Mouse (Mus musculus): ENCODE results near the gene Snx13.

DNA sequence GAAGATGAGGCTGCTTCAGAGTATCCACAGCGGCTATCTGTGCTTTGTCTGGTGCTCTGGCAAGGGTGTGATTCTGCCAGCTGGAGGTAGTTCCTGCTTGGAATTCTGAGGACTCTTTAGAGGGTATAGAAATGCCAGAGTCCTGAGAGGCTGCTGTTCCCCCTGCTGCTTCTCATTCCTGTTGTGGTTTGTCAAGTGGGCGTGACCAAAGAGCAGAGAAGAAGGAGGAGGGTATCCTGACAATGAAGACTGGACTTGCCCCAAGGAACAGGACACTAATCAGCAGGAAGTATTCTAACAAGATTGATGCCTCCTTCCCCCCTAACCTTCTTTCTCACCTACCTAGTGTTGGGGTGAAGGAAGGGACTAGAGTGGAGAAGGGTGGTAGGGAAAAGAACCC, 33.0 kb upstream of the Snx13 start:
- TF ChIP-seq POLR2A (IDR thresholded peaks at IDR 0.05; ENCODE audit: borderline replicate concordance, low read depth, low read length) (no peak), CTCF (IDR thresholded peaks at IDR 0.05; ENCODE audit: low read depth, low read length) (no peak)
